Mouse (Mus musculus): ENCODE measurements at regions not wholly inside any gene's neighbourhood (a gene's known extent, or its start where the extent isn't known, plus 50 kb on each side); places are given as distances from the start of the nearest gene placed in this dataset.

- TF ChIP-seq CTCF (IDR thresholded peaks at IDR 0.05; ENCODE audit: low read depth, low read length), result no peak
- TF ChIP-seq POLR2A (IDR thresholded peaks at IDR 0.05; ENCODE audit: extremely low read depth, insufficient read depth, low read length), result no peak
Measured at GRCm38 (mm10) chr6:11792186-11792585, 115.1 kb downstream of the Ndufa4 start.

Measured in liver, adult 2 months (tissue).